Mouse (Mus musculus): Measurements from ENCODE around the gene Trpm8. TPM values are rescaled to one million over a fixed set of nuclear protein-coding genes. Genes with fewer than 3 reads are reported as not detected.

Trpm8 gene
- total RNA-seq, 2 experiments from 2014 or later = 0.26 to 0.30 TPM

DNA sequence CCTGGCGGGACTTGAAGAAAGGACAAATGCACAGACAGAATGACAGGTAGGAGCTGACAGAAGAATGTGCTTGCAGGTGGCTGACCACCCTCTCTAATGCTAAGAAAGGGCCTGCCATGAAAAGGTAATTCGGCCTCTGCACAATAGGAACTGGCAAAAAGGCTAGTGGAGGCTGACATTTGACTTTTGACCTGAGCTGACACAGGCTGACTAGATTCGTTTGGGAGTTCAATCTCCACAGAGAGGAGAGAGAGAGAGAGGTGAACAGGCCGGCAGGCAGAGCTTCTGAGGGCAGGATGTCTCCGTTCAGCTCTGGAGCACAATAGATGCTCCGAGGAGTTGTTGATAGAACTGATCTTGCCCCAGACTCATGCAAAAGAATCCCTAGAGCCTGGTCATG is 31.1 kb upstream of the Trpm8 start:
- no peak for DNase-seq (ENCODE audit: low spot score in 2 of 2)

DNA sequence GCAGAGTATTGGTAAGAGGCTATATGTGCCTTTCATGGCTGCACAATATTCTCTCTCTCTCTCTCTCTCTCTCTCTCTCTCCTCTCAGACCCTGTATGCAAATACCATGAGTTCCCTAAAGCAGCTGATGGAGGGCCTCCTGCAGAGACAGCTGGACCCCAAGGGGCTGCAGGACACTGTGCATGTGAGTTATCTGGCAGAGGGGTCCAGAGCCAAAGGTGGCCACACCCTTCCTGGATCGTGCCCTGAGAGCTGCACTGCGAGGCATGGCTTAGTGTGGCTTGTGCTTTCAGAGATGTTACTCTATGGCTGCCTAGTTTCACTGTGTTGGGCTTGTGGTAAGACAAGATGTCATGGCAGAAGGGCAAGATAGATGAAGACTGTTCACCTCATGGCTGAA is 29.8 kb upstream of the Trpm8 start:
- DNase-seq (ENCODE audit: low spot score in 2 of 2) = no peak

DNA sequence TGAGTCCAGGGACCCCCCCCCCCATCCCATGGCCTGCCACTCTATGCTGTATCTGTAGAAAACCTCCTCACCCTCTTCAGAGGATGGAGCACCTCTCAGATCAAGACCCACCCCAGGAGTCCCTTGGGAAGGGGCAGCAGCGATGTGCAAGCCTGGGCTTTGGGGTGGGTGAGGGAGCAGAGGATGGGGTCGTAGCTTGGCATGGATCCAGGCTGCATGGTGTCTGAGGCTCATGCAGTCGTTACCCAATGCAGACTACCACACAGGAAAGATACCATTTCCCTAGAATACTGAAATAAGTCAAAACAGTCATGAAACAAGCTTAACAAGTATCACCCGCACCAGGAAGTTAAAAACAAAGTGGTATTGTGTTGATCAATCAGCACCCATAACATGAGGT is 28.8 kb upstream of the Trpm8 start:
- DNase-seq (ENCODE audit: low spot score in 2 of 2) = no peak

DNA sequence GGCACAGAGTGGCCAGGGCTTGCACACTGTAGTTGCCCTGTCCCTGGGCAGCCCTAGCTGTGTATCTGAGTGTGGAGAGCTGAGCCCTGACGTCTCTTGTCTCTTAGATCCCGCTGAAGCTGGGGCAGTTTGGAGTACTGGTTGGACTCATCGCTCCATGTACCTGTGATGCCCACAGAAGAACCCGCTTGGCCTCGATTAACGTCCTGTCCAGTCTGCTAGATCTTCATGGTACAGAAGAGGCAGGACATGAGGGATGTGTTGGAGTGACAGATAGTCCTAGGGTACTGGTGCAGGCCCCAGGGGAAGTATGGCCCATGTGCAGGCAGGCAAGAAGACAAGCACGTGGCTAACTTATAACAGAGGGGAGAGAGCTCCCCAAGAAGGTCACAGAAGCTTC is 27.9 kb upstream of the Trpm8 start:
- DNase-seq (ENCODE audit: low spot score in 2 of 2) = no peak

DNA sequence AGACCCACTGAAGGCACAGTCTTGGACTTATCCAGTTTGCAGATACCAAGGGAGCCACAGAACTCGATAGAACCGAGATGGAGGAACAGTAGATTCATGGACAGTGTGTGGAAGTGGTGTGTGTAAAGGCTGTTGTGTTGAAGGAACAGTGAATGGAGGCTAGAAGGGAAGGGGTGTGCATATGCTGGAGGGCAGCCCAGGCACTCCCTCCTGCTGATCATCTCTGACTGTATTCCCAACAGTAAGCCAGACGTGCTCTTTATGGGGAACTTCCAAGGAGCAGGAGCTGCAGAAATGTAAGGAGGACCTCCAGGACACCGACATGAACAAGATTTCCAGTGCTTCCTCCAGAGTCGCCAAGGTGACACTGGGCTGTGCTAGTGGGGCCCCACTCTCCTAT is 27.4 kb upstream of the Trpm8 start:
- no peak for DNase-seq (ENCODE audit: low spot score in 2 of 2)

DNA sequence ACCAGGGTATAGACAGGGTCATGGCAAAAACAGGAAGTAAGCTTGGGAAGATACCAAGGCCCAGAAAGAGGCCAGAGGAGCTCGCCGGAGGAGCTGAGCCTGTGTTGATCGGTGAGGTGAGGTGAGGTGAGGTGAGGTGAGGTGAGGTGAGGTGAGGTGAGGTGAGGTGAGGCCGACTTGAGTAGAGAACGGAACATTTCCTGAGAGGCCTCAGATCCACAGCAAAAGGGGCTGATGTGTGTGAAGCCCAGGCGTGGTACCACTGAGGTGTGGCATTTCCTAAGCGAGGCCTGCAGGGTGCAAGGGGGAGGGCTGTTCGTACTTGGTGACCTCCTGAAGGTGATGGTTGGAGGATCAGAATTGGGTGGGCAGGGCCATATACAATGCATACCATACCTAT is 24.4 kb upstream of the Trpm8 start:
- no peak for DNase-seq (ENCODE audit: low spot score in 2 of 2)

DNA sequence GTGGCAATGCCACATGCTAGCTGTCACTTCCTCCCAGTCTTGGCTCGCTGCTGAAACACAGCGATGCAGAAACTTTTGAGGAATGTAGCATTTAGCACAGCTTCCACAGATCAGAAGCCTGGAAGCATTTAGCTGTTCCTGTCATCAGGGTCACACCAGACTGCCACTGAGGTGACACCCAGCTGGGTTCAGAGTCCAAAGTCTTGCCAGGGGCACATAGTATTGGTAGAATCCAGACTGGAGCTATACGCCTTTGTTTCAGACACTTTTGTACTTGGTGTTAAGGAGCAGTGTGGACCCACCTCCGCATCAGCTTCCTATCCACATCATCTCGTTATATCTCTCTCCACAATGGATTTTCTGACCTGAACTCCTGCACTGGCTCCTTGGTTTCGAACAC is 23.9 kb upstream of the Trpm8 start:
- DNase-seq (ENCODE audit: low spot score in 2 of 2) = no peak

DNA sequence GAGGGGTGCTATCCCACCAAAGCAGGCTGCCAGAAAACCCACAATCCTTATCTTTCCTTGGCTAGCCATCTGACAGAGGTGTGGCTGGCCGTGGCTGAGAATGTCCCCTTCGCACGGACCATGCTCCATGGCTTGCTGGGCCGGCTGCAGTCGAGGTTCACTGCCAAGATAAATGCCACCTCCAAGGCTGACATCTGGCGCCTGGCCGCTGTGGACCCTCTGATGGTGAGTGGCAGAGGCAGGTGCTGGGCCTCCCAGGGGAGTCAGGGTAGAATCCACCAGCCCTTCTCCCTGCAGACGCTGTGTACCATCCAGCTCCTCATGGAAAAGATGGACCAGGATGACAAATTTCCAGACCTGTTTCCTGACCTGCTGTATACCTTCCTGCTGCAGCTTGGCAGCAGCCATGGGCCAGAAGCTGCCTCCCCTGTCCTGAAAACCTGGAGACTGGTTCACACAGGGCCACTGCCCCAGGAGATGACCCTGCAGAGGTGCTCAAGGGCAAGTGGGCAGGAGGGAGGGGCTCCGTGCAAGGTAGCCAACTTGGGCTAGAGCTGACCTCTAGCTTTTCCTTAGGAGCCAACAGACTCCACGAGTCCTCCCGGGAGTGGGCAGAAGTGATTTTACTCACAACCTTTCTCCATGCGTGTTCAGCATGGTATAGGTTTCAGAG is 22.5 kb upstream of the Trpm8 start:
- no peak for DNase-seq (ENCODE audit: low spot score in 2 of 2)

DNA sequence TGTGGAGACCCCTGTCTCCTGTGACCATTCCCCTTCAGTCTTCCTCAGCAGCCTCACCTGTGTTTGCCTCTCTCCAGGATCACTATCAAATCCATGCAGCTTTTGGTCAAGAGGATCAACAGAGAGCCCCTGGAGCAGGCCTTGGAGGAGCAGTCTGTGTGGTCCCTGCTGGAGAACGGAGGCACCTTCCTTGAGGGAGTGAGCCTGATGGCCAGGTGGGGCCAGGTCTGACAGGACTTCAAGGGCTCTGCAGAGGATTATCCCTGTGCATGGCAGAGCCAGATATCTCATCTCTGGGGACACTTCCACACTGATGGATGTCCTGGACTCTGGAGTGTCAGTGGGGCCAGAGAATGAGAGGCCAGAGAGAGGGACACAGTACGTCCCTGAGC is 22.0 kb upstream of the Trpm8 start:
- no peak for DNase-seq (ENCODE audit: low spot score in 2 of 2)

DNA sequence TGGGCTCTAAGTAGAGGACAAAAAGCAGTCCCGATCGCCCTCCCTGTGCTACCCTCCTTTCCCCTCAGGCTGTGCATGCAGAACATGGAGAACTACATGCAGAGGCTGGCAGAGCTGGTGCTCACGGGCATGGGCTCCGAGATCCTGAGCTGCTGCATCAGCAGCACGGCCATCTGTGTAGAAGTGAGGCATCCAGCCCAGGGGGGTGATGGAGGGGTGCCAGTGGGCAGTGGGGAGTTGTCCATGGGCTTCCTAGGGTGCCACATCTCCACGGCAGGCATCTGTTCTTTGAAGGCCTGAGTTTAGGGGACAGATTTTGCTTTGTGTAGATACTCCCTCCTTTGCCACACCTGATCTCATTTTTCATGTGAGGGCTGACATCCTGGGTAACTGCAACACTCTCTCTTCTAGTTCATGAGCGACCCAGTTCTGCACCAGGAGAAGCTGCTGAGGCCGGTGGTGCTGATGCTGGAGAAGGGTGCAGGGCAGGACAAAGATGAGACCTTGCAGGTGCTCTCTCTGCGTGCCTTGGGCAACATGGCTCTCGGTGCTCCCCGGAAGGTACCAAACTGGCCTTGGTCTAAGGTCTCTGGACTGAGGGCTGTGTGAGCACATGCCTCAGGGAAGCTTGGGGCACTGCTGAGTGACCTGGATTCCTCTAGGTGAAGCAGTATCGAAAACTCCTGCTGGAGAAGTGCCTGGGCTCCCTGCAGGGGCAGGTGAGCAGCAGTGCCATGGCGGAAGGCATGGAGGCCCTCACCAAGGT is 21.3 kb upstream of the Trpm8 start:
- DNase-seq (ENCODE audit: low spot score in 2 of 2) = no peak

DNA sequence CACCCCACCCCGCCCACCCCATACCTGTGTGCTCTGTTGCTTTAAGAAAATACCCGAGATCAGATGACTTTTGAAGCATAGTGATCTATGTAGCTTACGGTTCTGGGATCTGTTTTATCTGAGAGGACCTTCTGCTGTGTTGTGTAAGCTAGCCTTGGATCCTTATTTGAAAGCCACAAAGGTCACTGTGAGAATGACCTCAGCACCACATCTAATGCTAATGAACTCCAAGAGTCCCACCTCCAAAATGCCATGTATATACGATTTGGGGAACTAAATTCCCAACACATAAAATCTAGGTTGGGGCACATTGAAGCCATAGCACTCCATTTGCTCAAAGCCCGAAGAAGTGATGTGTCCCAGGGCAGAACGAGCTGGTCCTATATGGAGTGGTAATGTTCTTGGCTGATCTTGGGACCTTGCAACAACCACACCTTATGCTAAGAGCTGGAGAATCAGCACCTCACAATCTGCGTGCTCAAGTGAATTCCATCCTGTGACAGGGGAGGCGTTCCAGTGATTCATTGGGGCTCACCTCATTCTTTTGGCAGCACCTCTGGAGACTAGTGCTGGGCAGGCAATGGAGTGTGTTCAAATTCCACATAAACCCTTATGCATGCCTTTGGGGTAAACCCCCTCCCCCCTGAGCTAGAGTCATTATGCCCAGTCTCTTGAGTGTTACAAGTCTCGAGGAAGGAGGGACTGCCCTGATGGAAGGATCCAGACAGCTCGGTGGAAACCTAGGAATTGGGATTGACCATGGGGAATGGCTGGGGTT is 20.4 kb upstream of the Trpm8 start:
- no peak for DNase-seq (ENCODE audit: low spot score in 2 of 2)

DNA sequence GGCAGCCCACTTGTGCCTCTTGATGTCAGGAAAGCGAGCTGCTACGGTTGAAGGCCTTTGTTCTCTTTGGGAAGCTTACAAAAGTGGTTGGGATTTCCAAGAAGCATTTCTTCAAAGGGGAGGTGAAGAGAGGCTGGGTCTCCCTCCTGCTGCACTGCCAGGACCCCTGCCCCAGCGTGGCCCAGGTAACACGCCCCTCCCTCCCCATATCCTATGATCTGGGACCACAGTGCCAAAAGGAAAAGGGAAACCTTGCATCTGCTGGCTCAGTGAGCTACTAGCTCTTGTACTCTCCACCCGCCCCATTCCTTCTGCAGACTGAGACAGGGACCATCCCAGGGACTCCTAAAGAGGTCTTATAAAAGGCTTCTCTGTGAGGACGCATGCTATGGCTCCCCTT is 19.8 kb upstream of the Trpm8 start:
- no peak for DNase-seq (ENCODE audit: low spot score in 2 of 2)

DNA sequence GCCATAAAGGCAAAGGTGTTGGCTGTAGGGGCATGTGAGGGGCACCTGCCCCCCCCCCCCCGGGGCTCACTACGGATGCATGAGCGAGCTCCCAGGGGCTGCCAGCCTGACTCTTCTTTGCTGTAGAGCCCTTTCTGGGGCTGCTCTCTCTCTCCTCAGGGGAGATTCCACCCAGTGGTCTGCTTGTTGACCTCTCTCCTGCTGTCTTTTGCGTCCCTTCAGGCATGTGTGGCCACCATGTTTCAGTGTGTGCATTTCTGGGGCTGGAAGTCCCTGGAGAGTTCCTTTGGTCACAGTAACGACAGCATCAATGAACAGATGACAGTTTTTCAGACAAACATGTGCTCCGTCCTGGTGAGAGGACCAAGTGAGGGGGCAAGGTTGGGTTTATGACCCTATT is 19.1 kb upstream of the Trpm8 start:
- DNase-seq (ENCODE audit: low spot score in 2 of 2) = no peak

DNA sequence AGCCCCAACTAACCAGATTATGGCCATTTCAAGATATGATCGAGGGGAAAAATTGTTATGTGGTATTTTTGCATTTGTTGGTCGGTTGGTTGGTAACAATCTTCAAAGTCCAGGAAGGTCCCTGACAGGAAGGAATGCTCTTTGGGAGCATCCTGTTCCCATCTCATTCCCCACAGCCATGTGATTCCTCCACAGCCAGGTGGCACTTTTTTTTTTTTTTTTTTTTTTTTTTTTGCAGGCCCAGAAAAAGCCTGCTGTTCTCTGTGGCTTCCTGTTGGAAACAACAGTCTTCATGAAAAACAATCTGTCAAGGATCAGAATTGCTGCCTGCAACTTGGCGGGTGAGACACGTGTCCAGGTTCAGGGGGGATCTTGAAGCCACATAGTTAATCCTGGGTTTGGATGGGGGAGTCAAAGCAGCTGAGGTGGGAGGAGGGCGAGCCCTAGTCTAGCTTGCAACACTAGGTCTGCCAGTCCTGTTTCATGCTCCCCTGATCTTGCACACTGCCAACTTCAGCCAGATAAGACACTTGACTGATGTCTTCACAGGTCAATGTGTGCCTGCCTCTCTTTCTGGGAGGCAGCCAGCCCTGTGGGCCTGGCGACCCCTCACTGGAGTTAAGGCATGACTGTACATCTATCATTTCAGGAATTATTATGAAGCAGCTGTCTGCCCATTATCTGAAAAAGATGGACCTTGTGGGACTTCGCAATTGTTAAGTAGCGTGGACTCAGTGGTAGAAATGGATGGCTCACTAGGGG is 18.4 kb upstream of the Trpm8 start:
- DNase-seq (ENCODE audit: low spot score in 2 of 2) = no peak

DNA sequence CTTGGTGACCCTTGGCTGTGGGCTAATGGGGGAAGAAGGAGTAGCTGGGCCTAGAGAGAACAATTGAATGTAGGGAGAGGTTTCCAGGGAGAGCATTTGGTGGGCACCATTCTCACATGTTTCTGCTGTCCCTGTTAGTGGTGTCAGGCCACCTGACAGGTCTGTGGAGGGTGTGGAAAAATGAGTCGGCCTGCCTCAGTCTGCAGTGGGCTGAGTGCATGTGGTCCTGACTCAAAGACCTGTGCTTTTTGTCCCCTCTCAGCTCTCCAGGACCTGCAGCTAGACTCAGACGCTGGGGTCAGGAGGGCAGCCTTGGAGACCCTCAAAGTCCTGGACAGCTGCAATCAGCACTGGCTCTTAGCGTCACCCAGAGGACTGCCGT is 17.8 kb upstream of the Trpm8 start:
- no peak for DNase-seq (ENCODE audit: low spot score in 2 of 2)

DNA sequence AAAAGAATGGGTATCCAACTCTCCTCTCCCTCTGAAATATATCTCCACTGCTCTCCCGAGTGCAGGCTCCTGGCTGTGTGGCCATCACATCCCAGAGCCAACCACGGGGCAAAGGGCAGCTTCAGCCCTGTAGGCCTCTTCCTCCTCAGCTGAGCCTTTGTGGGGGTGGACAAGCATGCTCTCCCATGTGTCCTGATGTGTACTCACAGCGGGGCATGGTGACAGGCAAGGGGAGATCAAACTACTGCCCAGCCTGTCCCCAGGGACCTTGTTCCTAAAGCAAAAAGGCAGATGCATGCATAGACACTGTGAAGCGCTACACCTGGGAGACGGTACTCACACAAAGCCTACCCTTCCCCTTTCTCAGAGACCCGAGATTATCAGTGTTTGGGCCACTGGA is 17.3 kb upstream of the Trpm8 start:
- no peak for DNase-seq (ENCODE audit: low spot score in 2 of 2)

DNA sequence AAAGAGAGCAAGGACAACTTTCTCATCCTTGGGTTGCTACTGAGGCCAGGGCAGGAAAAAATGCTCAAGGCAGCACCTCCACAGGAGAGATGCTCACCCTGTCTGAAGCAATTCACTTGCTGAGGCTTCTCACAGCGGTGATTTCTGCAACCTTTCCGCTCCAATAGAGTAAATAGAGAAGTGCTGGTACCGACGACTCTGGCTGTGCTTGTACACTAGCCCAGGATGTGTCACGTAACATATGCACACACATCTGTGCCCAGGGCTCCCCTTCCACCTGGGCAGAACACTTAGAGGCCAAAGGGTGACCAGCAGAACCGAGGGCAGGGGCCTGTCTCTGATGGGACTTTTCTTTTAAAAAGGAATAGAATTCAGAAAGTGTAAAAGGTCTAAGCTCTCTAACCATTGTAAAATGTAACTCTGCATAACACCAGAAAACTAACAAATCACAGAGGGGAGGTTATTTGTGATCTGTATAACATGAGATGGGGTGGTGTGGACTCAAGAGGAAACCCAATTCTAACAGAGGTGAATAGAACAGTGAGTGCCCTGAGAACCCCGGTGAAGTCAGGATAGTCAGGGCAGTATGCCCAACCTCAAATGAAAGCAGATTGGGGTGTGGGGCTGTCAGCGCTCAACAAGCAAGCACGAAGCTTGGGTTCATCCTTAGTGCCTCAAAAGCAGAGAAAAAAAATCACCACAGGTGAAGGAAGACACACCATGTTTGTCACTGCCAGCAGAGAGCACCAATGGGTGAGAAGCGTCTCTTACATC is 16.7 kb upstream of the Trpm8 start:
- no peak for DNase-seq (ENCODE audit: low spot score in 2 of 2)

DNA sequence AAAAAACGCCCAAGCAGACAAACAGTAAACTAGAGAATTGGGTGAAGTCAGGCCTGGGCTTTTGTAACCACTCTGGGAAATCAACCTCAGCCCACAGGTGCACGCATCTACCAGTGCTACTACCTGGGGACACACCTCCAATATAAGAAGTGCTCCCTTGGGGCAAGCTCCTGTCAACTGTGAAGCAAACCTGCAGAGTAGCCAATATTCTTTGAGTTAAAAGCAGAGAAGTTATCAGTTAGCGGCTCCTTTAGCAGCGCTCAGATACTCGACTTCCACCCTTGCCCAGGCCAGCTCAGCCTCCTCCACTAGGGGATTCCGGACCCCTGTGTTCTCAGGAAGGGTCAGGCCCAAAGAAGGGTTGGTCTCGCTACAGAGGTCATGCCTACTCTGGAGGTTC is 15.8 kb upstream of the Trpm8 start:
- DNase-seq (ENCODE audit: low spot score in 2 of 2) = no peak

DNA sequence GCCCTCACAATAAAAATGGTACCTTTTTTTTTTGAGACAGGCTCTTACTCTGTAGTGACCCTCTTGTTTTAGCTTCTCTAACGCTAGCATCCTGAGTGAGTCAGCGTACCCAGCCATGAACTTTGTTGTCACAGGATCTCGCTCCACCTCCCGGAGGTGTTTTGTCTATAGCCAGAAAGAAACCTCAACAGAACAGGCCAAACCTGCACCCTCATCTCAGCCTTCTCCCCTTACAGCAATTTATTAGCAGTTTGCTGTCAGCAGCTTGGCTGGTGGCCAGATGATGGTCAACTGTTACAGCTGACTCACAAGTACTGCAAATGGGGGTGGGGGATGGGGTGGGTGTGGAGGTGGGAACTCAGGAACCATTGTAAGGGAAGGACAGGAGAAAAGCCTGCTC is 15.2 kb upstream of the Trpm8 start:
- no peak for DNase-seq (ENCODE audit: low spot score in 2 of 2)

DNA sequence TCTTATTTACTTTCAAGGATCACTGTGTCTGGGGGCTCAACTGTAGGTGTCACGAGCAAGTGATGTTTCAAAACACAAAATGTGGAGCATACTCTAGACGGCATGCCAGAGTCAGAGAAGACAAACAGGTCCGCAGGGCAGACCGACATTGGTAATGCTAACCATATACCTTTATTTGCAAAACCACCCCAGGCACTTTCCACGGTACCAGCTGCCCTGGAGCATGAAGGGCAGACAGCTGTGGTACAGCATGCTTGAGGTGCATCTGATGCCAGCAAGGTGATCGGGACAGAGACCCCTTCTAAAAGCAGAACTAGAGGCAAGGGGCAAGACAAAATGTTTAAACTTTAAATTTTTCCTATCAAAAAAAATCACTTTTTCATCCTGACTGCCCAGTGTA is 14.5 kb upstream of the Trpm8 start:
- no peak for DNase-seq (ENCODE audit: low spot score in 2 of 2)

DNA sequence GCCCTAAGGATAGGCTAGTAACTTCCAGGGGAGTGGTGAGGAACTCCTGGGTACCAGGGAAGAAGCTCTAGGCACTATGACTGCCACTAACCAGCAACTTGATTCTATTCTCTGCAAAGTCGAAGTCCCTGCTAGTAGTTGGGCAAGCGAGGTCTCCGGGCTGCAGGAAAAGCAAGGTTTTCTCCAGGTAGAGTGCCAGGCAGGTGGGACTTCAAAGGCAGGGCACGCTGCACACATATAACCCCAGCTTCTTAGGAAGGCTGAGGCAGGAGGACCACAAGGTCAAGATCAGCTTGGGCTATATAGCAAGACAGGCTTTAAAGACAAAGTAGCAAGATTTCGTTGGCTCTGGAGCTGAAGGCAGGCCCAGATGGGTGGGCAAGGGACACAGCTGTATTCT is 13.7 kb upstream of the Trpm8 start:
- DNase-seq (ENCODE audit: low spot score in 2 of 2) = no peak

Data from left cerebral cortex, adult 18-20 months (tissue).